Mouse (Mus musculus) cerebellum, adult 2 months (tissue): ENCODE data around the gene Hfe2.

Experiments used
- CTCF ChIP-seq: fragments of 200-500 bp; IDR thresholded peaks from 2 replicates; pipeline ENCODE4 v1.5.1; 2011; ENCODE audit warnings: low read depth, mild to moderate bottlenecking, control low read depth, low read length, moderate library complexity, borderline replicate concordance; ENCODE audit not compliant: insufficient read depth
- POLR2A ChIP-seq: fragments of 200-500 bp; IDR thresholded peaks from 2 replicates; pipeline ENCODE4 v1.6.1; 2011; ENCODE audit warnings: low read length, control low read depth, borderline replicate concordance; ENCODE audit not compliant: insufficient read depth

GRCm38 (mm10) chr3:96566661-96567450, 41.9 kb downstream of the Hfe2 start:
- TF ChIP-seq CTCF (no peak), POLR2A (no peak)
